Mouse (Mus musculus): ENCODE measurements at regions not wholly inside any gene's neighbourhood (a gene's known extent, or its start where the extent isn't known, plus 50 kb on each side); places are given as distances from the start of the nearest gene placed in this dataset.
"Not testable (repeated sequence)": the region's sequence is repeated elsewhere in the genome, so short reads cannot be mapped to it uniquely, and the experiment has no call there.

DNA sequence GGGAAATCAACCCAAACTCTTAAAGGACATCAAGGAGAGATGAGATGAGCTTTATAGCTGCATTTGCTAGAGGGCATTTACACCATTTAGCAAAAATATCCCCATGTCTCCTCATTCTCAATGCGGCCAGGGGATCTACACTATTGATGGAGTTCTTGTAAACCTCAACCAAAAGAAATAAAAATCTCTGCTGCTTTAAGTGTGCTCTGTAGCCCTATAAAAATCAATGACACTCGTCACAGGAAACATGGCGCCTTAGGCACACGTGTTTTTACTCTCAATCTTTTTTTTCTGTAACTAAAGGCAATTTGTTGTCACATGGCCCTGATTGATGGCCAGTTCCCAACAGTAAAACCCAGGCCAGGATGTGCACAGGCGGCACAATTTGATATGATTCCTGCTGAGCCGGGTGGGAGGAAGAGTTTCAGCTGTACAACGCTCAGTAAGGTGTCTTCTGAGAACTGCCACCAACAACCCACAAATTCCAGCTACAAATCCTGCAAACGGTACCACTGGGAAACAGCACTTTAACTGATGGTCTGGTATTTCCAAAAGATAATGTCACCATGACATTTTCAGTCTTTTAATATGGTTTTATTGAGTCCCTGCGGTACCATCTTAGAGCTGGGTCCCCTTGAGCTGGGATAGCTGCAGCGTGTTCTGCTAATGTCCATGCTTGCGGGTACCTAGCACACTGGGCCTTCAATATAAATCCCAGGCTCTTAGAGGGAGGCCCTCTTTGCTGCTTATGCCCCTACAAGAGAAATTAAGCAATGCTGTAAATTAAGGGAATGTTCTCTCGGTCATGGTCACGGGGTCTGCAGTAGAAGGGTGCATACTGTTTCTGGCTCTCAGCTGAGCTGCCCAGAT is 78.8 kb downstream of the Tpbg start:
- no peak for DNase-seq (ENCODE audit: low spot score)

DNA sequence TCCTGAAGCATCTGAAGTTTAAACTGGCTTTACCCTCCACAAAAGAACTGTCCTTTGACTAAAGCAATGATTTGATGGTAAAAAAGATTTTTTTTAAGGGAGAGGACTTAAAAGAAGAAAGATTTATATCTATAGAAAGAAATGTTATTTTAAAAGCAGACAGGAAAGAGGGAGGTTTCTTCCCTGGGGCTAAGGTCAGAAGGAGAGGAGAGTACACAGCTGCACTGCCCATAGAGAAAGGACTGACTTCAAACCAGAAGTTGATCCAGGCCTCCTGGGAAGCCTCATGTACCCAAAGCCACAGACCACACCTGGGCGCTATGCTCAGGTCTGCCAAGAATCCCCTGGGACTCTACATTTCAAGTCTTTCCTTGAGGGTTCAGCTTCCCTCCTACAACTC is 83.1 kb downstream of the Tpbg start:
- DNase-seq (ENCODE audit: low spot score): no peak

DNA sequence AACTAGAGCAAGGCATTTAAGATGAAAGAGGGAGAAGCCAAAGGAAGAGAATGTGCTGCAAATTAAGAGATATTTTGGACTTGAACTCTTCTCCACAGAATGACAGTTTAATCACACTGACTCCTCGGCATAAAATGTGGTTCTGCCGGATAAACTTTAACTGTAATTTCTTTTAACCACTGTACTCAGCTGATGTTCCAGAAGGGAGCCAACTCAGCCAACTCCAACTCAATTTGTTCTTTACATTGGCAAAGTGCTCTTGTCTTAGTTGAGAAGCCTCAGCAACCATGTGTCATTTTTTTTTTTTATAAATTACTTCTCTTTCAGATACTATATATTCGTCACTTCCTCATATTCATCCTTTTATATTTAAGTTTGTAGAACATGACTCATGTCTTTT is 90.0 kb downstream of the Tpbg start:
- no peak for DNase-seq (ENCODE audit: low spot score)

DNA sequence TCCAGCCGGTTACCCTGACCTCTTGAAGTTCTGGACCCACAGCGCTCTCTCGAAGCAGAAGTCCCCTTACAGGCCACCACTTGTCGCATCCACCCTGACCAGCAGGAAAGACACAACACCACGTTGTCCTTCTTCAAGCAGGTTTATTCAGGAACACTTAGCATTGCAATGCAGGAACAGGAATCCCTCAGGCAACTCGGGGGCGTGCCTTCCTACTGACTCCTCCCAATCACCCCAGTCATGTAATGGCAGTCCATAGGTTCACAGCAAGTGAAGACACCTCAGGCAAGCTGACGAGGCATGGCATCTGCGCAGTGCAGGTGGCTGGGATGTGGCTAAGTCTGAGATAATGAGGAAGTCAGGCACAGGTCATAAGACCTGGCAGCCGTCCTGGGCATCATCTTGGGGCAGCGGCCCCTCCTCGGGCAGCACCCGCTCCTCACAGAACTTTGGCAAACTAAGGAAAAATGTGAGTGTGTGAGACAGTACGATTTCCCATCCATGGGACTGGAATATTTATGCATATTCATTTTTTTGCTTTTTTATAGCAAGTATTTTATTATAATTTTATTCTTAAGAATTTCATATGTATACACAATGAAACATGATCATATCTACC is 101.0 kb downstream of the Tpbg start:
- not testable (repeated sequence) for DNase-seq (ENCODE audit: low spot score)

DNA sequence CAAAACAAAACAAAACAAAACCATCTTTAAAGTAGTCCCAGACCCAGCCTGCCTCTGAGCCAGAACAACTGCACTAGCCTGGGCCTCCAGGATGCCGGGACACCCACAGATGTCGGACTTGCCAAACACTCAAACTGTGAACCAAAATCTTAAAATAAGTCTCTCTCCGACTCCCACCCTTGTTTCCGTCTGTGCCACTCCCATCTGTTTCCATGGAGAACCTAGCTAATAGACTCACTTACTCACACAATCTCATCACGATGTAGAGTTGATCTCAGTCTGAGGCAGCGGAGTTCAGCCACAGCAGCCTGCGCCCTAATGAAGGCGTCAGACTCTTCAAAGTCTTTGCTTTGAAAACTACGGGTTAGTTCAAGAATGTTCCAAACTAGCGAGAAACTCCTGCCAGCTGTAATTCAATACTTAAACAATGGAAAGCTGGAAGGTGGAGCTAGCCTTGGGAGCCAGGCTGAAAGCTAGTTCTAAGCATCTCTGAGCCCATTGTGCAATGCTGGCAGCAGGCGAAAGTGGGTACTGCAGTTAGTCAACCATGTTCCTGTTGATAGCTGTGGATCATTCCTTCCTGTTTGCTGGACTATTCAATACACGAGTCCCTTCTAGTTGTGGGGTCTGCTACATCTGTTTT is 106.4 kb downstream of the Tpbg start:
- DNase-seq (ENCODE audit: low spot score): no peak

DNA sequence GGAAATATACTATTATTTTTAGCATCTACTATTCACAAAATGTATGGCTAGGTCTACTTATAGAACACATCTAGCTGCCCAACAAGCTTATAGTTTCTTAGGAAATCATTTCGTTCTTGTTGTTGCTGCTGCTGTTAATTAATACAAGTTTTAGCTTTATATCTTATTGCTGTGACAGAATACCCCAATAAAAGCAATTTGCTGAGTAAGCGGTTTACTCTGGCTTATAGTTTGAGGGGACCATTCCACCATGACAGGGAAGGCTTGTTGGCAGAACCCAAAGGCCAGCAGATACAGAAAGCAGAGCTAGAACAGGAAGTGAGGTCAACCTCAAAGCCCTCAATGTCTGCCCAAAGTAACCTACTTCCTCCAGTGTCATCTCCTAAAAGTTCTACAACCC is 109.6 kb downstream of the Tpbg start:
- no peak for DNase-seq (ENCODE audit: low spot score)

DNA sequence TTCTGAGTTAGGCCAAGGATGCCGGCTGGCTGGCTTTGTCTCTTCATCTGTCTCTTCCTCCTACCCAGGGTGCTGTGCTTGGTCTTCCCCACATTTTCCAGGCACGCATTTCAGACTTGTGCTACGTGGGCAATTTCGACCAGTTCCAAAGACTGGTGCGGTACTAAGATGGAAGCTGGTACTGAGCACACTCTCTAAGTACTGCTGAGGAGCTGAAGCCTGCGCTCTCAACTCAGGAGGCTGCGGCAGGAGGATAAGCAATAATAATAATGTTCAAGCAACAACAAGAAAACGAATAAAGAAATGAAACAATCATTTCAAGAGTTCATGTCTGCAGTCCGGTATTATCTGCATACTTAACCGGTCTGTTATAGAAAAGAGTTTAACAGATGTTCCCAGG is 127.9 kb downstream of the Tpbg start:
- DNase-seq (ENCODE audit: low spot score): no peak

DNA sequence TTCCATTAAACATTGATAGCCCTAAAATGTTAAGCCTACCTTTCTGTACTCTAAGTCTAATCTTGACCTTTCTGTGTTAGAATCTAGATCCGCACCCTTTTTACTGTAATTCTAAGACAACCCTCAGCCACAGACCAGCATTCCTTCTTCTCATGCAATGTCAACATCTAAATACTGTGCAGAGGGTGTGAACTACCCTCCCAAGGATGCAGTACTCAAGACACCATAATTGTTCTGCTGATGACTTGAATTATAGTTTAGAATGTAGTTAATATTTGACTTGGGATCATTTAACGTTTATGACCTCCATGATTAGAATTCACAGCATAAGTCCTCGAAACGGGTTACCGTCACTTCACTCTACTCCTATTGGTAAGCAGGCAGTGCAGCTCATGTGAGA is 139.2 kb downstream of the Tpbg start:
- no peak for DNase-seq (ENCODE audit: low spot score)

DNA sequence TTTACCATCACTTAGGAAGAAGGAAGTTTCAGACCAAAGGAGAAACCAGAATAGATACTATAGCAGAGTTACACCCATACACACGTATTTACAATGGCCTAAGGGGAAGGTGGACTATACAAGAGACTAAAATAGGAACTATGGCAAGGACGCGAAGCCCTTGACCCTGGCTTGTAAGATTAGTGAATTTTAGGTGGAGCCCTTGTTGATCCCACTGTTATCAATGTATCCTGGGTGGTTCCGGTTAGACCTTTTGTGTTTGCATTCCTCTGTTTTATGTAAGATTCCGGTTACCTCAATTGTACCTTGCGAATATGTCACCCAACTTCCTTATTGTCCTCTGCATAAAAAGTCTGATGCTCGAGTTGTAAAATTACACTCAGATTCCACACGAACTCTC is 141.3 kb downstream of the Tpbg start:
- not testable (repeated sequence) for DNase-seq (ENCODE audit: low spot score)

DNA sequence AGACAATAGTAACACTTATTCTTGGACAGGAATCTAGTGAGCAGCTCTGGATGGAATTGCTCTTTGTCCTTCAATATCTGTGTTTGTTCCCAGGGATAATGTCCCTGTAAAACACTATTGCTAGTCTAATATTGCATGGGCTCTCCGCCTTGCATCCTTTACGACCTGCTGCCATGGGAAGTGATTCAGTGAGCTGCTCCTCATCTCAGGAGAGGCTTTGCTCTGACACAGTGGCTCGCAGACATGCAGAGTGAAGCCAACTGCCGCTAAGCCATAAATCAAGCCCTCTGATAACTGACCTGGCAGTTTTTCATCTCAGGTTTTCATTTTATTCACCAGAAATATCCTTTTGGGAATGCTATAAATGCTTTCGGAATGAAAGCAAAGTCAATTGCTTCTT is 143.5 kb downstream of the Tpbg start:
- no peak for DNase-seq (ENCODE audit: low spot score)

DNA sequence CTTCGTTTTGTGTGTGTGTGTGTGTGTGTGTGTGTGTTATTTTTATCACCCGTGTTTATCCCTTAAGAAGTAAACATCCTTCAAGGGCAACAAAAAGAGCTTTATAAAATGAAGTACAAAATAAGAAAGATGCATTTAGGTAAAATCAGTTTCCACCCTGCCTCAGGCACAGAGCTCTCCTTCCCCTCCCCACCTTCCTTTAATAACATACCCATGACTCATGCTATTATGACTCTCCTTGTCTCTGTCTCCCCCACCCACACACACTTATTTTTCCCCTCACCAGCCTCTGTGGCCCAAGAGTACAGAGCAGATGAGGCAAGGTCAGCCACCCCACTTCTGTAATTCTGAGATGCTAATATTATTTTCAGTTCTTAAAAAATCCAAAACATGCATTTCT is 144.0 kb downstream of the Tpbg start:
- DNase-seq (ENCODE audit: low spot score): no peak

DNA sequence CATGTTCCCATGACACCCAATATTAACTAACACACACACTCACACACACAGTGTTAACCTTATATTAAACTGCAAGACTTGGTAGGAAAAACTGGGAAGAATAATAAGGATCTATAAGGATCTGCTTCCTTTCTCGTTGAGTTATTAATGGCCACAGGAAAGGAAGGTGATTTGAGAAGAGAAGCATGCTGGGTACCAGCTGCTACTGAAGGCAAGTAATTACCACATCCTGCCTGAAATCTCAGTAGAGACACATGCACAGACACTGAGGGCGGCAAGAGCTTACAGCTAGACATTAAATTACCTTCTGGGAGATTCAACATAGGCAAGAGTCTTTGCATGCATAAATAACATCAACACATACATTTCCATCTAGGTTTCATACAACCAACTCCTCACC is 160.8 kb downstream of the Tpbg start:
- no peak for DNase-seq (ENCODE audit: low spot score)

DNA sequence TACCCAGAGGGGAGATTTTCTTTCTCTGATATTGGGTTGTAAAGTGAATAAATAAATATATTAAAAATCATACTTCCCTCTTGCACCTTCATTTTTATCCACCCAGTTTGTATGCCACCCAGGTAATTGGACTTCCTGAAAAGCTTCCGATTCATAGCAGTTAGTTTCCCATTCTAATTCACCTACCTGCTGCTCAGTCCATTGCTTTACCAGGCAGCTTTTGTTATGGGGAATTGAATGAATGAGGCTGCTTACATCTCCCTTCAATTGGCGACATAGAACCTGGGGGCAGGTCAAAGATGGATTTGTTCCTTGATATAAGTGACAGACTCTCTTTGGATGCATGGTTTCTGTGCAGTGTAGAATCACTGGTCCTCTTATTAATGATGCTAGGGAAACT is 169.5 kb downstream of the Tpbg start:
- DNase-seq (ENCODE audit: low spot score): no peak

DNA sequence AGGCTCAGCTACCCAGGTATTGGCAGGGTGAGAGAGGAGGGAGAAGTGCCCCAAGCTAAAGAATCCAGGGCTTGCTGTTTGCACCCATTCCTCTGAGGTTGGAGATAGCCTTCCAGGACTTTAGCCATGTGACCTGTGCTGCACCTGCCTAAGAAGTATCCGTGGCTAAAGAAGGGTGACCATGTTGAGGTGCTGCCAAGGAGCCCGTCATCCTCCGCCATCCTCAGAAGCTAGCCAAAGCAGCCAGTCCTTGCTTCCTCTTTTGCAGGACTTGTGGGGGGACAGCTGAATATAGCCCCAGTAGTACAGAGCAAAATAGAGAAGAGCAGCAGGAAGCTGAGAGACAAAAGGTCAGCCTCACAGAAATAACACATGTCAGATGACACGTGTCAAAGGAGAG is 173.7 kb downstream of the Tpbg start:
- no peak for DNase-seq (ENCODE audit: low spot score)

DNA sequence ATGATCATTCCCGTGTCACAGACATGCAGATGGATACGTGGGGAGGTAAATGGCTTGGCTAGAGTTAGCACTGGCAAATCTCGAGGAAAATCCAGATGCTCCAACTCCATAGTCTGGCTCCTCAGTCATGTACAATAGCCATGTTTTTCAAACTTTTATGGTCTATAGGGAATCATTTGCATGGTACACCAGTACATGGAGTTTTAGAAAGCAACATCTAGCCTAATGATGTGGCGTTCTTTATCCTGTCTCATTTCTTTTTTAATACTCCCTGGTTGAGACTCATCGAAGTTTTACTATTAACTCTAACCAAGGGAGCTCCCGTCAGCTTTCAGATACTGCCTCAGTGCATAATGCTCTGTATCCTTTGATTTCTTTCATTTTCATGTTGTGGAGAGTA is 178.0 kb downstream of the Tpbg start:
- DNase-seq (ENCODE audit: low spot score): no peak

DNA sequence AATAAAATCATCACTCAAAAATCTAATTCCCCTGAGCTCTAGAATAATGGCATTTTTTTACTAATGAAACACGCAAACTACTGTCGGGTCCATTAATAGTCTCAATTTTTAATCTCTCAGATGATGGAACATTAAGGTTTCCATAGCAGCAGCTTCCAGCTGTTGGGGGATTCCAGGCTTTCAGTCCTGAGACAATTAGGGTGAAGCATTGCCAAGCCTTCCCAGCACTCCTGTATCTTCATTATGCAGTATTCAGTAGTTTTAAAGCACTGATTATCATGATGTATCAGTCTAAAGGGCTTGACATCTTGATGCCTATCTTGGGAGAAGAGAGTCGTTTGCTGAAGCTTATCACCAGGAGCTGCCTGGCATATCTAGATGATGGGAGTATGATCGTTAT is 178.6 kb downstream of the Tpbg start:
- DNase-seq (ENCODE audit: low spot score): no peak

DNA sequence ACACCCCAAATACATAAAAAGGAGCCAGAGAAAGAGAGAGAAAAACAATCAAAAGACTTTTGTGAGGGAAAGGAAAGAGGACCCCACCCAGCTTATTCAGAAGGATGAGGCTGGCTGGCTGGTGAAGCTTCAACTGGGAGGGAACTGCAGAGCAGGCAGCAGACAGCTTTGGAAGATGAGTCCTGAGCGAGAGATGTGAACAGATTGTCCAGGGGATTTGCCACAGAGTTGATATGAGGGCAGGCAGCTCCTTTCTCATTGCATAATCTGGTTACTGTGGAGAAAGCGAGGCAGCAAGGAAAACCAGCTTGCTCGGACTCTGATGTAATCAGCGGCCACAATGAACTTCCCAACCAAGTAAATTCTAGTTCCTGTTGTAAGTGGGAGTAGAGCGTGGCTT is 188.6 kb downstream of the Tpbg start:
- DNase-seq (ENCODE audit: low spot score): no peak

DNA sequence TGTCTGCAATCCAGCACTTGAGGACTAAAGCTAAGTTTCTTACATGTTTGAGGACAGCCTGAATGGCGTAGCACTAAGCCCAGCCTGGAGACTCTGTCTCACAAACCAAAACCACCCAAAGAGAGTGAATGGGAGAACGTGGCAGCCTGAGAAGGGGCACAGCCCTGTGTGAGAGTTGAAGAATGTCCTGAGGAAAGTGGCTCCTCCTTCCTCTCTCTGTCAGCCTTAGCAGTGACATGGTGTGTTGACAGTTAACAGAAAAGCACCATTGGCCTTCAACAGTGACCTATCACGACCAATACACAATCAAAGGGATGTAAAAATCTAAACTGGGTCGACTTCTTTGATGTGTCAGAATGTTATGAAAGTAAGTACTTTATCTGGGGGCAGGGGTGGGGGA is 201.9 kb downstream of the Tpbg start:
- DNase-seq (ENCODE audit: low spot score): no peak

DNA sequence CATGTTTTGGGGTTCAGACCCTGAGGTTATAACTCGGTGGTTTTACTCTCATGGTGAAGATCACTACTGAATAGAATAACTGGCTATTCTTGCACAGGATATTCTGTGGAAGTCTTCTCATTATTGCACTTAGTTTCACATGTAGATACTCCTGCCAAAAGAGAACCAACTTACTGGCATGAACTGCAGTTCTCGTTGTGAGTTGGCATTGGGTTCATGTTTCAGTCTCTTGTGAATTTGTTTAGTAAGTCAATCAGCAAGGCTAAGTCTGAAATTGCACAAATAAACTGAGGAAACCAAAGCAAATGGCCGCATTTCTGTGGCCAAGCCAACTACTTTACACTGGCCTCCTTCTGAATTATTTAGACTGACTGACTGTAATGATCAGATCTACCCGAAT is 215.9 kb downstream of the Tpbg start:
- no peak for DNase-seq (ENCODE audit: low spot score)

DNA sequence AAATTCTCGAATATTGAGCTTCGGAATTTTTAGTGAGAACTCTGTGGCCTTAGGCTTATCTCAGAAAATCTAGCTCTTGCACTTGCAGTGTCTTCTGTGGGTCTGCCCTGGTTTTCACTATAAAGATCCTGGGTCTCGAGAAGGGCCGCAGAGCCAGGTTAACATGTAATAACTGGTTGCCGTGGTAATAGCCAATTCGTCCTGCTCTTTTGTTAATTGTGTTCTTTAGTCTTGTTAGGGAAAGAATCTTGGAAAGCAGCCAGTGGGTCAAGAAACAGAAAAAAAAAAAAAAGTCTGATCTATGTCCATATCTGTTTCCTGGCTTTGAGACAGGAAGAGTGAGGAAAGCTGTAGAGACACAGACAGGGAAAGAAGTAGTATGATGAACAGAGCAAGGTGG is 217.9 kb downstream of the Tpbg start:
- DNase-seq (ENCODE audit: low spot score): no peak

DNA sequence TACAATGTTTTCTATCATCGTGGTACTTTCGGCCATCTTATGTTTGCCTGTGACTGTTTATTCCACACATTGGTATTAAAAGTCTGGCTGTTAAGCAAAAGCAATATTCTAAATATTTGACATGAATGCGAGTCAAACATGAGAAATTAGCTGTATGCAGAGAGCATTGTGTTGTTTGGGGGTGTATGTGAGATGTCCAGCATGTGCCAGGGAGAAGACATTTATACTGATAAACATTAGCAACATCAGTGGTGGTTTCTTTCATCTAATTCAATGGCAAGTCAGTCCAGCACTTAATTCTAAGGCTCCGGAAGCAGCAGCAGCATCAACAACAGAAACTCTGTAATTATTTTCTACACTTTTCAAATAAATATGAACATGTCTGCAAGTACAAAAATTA is 219.1 kb downstream of the Tpbg start:
- no peak for DNase-seq (ENCODE audit: low spot score)

DNA sequence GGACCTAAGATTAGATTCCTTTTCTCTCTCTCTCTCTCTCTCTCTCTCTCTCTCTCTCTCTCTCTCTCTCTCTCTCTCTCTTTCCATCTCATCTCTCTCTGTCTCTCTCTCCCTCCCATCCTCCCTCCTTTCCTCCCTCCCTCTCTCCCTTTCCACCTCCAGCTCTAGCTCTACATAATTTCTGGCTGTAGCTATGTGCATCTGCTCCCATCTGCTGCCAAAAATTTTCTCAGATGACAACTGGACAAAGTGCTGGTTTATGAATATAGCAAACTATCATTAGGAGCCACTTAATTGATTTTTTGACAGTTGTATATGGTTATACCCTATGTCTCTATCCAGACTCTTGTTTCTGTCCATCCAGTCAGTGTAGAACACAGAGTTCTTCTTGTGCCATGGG is 237.1 kb downstream of the Tpbg start:
- no peak for DNase-seq (ENCODE audit: low spot score)

DNA sequence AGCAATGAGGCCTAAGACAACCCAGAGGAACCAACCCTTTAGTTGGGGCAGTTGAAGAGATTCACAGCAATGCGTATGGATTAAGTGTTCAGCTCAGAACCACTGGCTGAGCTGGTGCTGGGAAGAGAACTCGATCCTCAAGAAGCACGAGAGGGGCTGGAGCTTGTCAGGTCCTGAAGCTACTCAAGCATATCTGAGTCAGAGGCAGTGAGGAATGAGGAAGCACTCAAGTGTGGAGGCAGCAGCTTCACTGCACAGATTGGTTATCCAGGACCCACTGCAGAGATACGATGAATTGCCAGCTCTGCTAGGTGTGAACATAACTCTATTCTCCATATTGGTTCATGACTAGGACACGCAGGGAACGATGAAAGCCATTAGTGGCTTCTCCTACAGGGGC is 239.7 kb downstream of the Tpbg start:
- DNase-seq (ENCODE audit: low spot score): no peak
